Mouse (Mus musculus) inflammation-experienced regulatory T-cells, adult 6 months (primary cell): Measurements from ENCODE around the gene Col11a1. TPM values are rescaled to one million over a fixed set of nuclear protein-coding genes. Genes with fewer than 3 reads are reported as not detected.

Source experiments
- ATAC-seq: one replicate; pipeline ENCODE4 v1.8.0; 2017
- polyA plus RNA-seq, 3 experiments: library from polyadenylated mRNA; unstranded; fragments of 100-300 nt; shearing (Covaris generic); gene quantifications; one replicate each; pipeline ENCODE4 v1.2.1; 2017

Gene Col11a1
- polyA plus RNA-seq, result under 1 TPM in 2 of 3 experiments, not detected in 1; 0.23 to 0.32 TPM

- no peak for ATAC-seq
These were observed at the start of gene Col11a1 for GRCm38 (mm10) chr3:114029971-114030635. TSS of gene Col11a1 (plus strand) at chr3:114030540.

DNA sequence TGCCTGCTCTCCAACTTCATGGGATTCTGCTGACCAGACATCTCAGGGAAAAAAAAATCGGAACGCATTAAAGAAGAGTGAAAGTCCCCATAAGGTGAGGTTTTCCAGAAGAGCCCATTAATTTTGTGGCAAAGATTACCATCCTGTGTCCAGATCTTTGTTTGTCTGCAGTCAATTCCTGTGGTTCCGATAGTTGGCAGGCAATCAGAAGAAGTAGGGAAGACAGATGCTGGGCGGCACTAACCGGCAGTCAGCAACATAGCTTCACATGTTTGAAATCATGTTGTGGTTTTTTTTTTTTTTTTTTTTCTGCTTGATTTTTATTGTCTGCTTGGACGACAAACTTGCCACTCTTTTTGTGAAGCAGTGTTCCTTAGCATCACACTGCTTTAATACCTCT is 39.4 kb upstream of the Col11a1 start:
- no peak for ATAC-seq

GRCm38 (mm10) chr3:114030886-114031285 is 546 bp downstream of the Col11a1 start:
- ATAC-seq, result no peak

DNA sequence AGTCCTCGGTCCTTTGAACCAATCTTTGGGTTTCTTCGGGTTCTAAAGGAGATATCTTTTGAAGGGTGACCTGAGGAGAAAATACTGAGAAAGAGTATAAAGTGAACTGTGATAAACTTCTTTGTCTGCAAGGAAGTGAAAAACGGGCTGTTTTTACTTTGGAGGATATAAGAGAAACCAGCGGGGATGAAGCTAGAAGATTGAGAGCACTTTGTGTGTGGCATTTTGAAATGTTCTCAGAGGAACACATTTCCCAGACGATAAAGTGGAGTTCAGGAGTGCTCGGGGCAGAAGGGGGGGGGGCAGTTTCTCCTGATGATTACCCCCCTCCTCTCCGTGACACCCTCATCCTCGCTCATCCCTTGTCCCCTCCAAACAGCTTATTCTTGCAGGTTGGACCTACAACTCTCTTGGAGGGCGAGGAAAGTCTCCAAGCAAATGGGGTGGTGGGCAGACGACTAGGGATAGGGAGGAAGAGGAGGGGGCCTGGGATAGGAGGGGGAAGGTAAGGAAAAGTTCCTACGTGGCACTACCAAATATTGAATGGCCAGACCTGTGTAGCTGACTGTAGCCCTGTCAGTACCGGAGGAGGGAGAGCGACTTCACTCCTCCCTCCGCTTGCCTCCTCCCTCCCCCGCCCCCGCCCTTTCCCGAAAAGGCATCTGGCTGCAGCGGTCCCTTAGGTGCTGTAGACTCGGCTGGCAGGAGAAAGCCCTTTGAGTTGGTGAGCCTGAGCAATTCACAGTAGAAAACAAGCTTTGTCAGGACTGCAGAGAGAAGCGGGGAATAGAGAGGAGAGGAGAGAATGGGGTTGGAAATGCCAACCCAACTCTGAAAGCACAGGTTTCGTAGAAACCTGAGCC is 1.2 kb downstream of the Col11a1 start:
- ATAC-seq, result no peak

GRCm38 (mm10) chr3:114032333-114032732 is 2.0 kb downstream of the Col11a1 start:
- ATAC-seq, result no peak

- ATAC-seq, result no peak
These were observed 22.1 kb downstream of the Col11a1 start for GRCm38 (mm10) chr3:114052406-114052805.

GRCm38 (mm10) chr3:114053501-114053900 is 23.2 kb downstream of the Col11a1 start:
- no peak for ATAC-seq

GRCm38 (mm10) chr3:114065123-114065522 is 34.8 kb downstream of the Col11a1 start:
- no peak for ATAC-seq

GRCm38 (mm10) chr3:114065587-114065986 is 35.2 kb downstream of the Col11a1 start:
- ATAC-seq, result no peak

DNA sequence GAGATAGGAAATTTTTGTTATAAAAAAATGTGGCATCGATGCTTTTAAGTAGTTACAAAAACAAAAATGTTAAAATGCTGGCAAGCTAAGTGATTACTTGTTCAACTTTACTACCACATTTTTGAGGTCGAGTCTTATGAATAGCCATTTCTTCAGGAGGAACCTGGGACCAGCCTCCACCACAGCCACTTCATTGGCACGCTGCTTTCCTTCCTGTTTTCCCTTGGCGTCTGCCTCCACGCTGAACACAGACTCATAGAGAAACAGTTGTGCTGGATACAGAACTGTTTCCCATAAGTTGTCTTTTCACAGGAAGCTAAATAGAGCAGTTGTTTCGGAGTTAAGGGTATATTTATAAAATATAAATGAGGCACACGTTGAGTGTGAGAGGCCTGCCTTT is 69.0 kb downstream of the Col11a1 start:
- no peak for ATAC-seq

DNA sequence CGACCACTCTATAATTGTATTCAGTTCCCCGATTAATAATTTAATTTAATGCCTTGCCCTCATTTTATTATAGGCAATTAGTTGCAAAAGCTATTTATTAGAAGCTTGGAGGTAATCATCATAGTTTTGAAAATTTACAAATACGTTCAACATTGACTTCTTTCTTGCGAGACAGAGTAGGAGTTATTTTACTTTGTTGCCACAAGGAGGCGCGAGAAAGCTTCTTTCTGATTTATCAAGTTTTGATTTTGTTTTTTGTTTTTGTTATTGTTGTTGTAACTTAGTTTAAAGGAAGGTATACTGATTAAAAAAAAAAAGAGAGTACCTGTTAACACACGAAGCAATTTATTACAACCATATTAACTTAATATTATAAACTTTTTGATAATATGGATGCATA is 76.8 kb downstream of the Col11a1 start:
- ATAC-seq, result no peak

- no peak for ATAC-seq
These were observed 116.8 kb downstream of the Col11a1 start for GRCm38 (mm10) chr3:114147140-114147539.

DNA sequence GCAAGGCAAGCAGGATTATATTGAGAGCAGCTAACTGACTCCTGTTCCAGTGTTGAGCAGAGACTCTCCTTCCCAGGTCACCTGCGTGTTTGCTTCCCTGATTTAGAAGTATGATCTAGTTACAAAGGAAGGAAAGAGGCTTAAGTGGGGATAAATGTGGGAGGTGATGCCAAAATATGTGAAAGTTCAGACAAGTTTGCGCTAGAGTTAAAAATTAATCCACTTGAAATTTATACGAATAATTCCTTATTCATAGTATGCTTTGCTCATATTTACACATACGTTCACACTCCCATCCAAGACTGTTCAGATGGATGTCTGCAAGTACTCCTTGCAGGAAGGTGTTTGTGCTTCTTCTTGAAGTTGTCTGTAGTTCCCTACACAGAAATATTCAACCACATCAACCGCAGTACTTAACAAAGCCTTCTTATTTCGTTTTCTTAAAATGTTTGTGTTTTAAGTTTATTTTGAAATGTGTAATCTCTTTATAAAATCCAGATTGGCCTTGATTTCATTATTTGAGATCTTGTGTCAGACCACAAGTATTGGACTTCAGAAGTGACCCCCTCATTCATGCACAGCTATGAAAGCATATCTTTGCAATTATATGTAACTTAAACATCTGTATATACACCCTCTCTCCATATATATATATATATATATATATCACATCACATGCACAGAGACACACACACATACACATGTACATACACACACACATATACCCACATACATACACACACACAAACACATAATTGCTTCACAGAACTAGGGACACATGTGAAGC is 167.8 kb downstream of the Col11a1 start:
- ATAC-seq, result no peak

DNA sequence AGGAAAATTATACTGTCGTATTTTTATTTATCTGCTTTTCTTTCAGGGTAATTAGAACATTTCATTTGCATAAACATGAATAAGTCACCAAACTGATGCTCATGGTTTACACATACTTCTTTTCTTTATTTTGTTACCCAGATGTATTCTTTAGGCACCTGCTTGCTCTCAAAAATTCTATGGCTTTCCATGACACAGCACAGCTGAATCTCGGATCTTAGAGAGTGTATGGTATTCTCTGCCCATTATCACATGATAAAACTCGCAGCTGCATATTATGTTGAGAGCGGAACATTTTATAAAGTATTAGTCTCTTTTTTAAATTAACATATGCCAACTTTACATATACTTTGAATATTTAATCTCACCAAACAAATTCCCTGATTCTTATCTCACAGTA is 181.9 kb downstream of the Col11a1 start:
- no peak for ATAC-seq

DNA sequence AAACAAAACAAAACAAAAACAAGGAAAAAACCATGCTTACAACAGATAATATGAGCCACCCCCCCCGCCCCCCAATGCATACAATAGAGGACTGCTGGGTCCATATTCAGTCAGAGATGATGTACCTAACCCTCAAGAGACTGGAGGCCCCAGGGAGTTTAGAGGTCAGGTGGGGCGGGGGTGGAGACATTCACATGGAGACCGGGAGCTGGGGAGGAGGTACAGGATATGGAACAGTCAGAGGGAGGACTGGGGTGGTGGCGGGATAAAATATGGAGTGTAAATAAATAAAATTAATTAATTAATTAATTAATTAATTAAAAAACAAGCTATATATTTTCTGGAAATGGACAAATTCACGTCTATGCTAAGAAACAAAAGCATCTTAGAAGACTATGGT is 185.8 kb downstream of the Col11a1 start:
- ATAC-seq, result no peak

DNA sequence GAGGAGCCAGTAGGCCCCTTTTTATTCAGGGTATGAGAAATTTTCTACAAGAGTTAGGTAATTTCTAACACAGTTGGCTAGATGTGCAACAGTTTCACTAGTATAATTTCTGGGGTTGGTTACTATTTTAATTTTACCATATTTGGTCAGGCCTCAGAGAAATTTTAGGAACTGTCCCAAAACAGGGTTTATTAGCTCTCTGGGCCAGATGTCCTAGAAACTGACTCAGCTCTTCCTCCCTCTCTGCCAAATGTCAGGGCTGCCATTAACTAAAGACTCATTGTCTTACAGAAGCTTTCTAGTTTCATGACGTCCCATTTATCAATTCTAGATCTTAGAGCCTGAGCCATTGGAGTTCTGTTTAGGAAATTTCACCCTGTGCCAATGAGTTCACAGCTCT is 199.2 kb downstream of the Col11a1 start:
- no peak for ATAC-seq
